Mouse (Mus musculus) brain, adult 10 weeks (tissue): Measurements from ENCODE around the gene Eif2s3y. TPM values are rescaled to one million over a fixed set of nuclear protein-coding genes. Genes with fewer than 3 reads are reported as not detected.

Experiments used
- polyA plus RNA-seq: library from polyadenylated mRNA; stranded (reverse); fragments of 350-450 nt; fragmentation: Illumina TruSeq; extraction: RNeasy Lipid Tissue Mini Kit (QIAGEN cat#74804); gene quantifications from one replicate; pipeline ENCODE4 v1.2.3, GENCODE M21; 2015; ENCODE audit warnings: low read depth, low replicate concordance

Eif2s3y gene
- 77.2 TPM for polyA plus RNA-seq

DNA sequence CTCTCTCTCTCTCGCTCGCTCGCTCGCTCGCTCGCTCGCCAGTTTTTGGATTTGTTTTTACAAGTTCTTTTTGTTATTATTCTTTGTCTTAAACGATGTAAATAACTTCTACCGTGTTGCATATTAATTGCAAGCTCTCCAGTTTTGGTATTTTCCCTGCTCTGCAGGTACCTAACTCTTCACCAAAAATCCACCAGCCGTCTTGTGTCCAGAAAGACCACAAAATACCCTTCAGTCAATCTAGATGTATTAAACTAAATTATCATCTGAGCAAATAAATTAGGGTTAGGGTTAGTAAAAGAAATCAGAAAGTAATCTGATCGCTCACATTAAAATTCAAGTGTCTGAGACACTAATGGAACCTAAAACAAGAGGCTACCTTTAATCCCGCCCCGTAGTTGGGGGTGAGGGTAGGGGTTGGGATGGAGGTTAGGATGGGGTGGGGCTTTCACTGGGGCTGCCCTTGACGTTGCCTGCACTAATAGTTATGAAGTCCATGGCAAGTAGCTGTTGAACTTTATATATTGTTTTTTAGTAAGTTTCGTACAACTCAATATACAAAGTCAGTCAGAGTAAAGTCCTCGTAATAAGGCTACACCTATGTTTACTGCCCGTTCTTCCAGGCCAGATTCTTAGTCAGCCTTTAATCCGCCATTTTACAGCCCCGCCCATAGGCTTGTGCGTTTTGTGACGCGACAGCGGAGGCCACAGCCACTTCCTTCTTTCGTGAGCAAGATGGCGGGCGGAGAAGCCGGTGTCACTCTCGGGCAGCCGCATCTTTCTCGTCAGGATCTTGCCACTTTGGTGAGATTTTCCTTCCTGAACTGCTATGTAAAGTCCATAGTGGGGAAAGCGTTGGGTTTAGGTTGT, at the start of gene Eif2s3y:
Eif2s3y (plus strand) TSS at position 662 of the 870 bp plus-strand sequence.

Other genes with a start within 250 kb of the Eif2s3y start
- gene Zfy1, start 213.1 kb upstream of the Eif2s3y start, polyA plus RNA-seq = not detected
- 0.58 TPM for gene Uba1y, start 191.9 kb upstream of the Eif2s3y start, polyA plus RNA-seq
- 14.0 TPM for gene Kdm5d, start 112.8 kb upstream of the Eif2s3y start, polyA plus RNA-seq
- 15.2 TPM for gene Uty, start 235.2 kb downstream of the Eif2s3y start, polyA plus RNA-seq